Mouse (Mus musculus): Measurements from ENCODE around the gene Ost4.

DNA sequence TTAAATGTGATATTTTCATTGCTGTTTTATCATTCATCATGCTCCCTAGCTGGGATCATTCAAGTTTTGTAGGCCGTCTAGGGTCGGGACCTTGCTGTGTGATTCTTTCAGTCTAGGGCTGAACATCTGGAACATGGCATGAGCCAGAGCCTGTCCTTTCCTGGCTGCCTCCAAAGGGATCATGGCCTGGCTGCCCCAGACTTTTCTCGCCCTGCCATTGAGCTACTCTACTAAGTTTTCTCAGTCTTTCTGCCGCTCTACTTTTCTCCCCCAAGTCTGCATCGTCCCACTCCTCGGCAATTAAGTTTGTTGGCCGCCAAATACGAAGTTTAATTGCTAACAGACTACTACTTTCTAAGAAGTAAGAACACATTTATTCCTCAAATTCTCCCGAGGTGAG, 38.6 kb downstream of the Ost4 start:
- TF ChIP-seq CTCF (conservative IDR thresholded peaks at IDR 0.05; ENCODE audit: insufficient read depth, insufficient read length, low read depth, low read length) (no peak), POLR2A (IDR thresholded peaks at IDR 0.05; ENCODE audit: low read depth, low read length) (no peak)
